Mouse (Mus musculus): Measurements from ENCODE around the gene Arhgef3.
A peak's percentile ranks its signal among the peaks of the same experiment; 100 is the strongest.

Gene Arhgef3

GRCm38 (mm10) chr14:27272835-27273138 is 158.1 kb downstream of the Arhgef3 start:
- DNase-seq: no peak

DNA sequence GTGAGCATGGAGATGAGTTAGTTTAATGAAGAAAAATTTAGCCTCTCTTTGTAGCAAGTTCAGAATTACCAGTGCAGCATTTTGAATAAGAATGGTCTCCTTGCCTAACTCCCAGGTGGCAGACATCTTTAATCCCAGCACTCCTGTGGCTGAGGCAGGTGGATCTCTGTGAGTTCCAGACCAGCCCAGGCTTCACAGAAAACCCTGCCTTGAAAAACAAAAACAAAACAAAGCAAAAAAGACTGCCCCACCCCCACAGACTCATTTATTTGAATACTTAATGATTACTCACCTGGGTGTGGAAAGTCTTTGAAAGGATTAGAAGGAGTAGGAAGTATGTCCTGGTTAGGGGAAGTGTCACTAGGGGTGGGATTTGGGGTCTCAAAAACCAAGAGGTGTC is 158.5 kb downstream of the Arhgef3 start:
- DNase-seq: no peak

DNA sequence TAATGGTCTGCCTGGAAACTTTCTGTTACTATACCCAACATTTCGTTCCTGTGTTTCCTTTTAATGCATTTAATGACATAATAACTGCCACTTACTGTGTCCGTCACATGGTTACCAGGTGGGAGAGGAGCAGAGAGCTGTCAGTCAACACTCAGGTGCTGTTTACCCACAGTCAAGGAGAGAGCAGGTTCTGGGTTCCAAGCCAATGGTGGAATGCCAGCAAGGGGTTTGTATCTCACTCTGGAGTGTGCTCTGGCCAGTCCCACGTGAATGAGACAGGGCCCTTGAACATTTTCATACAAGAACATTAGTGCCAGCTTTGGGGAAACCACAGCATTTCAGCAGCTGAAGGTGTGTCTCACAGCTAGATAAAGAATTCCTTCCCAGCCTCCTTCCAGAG is 162.6 kb downstream of the Arhgef3 start:
- no peak for DNase-seq

DNA sequence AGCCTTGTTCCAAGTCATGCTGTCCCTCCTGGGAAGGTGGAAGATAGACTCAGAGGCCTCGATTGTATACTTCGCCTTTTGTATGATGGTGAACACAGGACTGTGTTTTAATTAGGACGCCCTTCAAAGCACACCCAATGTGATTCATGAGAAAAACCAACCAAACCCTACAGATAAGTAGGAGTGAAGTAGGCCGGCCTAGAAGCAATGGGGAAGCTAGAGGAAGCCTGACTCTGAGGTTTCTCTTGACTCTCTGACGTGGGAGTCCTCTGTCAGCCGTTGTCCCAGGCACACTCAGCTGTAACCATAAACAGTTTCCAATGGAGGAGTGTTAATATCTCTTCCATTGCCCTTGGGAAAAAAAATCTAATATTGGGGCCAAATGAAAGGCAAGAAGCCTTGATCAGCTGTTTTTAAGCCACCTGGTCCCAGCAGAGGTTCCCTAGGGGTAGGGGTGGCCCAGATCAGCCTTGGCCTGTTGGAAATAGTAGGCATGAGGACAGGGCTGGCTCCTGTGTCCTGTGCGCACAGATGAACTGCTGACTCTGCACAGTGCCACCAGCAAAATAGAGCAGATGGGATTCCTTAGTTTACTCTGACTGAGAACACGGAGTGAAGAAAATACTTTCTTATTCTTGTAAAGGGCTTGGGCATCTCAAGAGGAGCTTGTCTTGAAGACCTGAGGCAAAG is 165.6 kb downstream of the Arhgef3 start:
- peak; percentile 51 to 53 for DNase-seq

GRCm38 (mm10) chr14:27283956-27284355 is 169.3 kb downstream of the Arhgef3 start:
- no peak for DNase-seq

DNA sequence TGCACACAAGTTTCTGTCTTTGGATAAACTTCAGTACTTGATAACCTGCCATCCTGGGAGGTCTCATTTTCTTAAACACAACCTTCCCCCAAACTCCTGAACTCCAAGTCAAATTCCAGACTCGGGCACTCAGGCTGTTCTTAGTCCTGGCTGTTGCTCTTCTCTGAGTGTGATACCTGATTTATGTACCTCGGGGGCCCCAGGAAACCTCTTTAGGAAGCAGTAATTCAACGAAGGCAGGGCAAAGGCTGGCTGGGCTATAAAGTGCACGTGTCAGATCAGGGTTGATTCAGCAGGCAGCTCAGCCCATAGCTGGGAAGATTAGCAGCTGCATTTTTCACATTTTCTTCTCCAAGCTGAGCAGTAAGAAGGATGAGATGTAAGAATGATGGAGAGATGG is 171.5 kb downstream of the Arhgef3 start:
- no peak for DNase-seq

DNA sequence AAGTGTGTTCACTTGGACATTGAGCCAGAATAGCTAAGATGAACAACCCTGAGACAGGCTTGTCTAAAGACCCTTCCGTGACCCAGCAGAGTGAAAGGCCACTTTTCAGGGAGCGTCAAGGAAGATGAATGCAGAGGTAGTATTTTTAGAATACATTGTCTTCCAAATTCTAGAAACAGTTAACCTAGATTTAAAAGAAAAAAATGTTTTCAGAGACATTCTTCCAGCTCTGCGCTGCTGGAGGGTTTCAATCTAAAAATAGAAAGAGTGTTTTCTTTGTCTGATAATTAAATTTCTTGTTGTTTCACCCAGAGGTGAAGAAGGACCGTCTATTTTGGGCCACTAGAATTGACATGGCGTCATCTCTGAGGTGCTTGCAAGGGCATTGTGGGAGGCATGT is 174.4 kb downstream of the Arhgef3 start:
- no peak for DNase-seq

DNA sequence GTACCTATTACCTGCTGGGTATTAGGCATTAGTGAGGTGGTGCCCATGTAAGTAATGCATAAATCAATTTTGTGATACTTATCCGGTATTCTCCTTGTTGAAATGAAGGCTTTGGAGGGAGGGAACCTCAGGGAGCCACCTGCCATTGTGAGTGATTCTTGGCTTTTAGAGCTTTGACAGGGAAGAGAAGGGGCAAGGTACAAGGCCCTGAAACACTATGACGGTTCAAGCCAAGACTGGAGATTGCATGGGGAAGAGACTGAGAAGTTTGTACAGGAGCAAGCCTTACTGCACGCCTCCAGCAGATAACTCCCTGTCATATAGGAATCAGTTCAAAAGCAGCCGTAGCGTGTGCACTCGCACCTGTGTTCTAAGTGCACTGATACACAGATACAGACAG is 177.4 kb downstream of the Arhgef3 start:
- DNase-seq: no peak

GRCm38 (mm10) chr14:27295821-27296220 is 181.1 kb downstream of the Arhgef3 start:
- no peak for DNase-seq

- DNase-seq: no peak
These were observed 182.3 kb downstream of the Arhgef3 start for GRCm38 (mm10) chr14:27296987-27297386.

DNA sequence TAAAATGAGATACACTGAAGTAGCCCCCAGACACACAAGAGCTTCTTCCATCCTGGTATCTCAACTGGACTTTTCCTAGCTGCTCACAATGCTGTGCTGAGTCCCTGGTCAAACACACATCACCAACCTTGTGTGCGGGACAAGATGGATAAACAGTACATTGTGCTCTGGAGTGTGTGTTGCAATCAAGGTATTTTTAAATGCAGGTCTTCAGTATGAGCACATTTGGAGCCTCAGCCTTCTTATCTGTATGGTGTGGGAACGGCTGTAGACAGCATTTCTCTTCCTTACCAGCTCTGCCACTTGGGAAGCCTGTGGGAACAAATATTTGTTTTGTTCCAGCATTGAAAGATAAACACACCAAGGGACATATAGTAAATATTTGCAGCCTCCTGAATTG is 184.2 kb downstream of the Arhgef3 start:
- DNase-seq: no peak

DNA sequence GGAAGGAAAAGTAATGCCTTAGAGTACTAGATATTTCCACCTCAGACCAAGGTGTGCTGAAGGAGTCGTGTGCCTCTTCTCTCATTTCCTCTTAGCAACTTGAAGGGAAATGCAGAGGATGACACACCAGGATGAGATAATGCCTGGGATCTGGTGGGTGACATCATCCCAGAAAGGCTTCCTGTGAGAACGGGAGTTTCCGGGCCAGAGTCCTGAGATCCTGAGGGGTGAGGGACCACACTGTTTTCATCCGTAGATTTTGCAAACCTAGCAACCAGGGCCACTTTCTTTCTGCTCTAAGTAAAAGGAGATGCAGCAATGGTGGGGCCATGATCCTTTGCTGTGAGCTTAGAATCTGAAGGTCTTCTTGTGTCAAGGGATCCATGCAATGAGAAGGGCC is 185.0 kb downstream of the Arhgef3 start:
- DNase-seq: no peak

DNA sequence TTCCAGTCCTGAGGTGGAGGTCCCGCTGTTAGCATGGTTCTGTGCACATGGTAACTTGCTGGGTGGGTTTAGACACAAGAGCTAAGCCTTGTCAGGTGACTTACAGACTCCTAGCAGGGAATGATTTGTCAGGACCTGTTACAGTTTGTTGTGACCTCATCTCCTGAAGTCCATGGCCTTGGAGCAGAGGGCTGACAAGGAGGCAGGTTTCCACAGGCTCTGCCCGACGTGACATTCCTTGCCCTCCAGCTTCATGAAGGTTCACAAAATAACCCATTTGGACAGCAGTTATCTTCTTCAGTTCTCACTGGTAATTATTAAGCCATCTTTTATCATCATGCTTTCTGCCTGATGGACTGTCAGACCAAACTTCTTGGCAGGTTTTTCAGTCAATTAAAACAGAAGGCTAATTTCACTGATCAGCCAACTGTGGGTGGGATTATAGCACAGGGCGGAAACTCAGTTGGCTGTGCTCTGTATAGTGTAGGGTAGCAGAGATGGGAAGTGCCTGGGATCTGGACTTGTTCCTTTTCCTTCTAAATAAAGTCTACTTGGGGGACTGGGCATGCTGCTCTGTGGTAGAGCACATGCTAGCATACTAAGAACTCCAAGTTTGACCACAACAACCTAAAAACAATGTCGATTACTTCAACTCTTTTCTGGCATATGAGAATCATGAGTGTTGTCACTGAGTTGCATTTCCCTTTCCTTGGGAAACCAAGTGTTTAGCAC is 187.2 kb downstream of the Arhgef3 start:
- DNase-seq: no peak

GRCm38 (mm10) chr14:27303294-27303693 is 188.6 kb downstream of the Arhgef3 start:
- DNase-seq: no peak

- no peak for DNase-seq
These were observed 189.7 kb downstream of the Arhgef3 start for GRCm38 (mm10) chr14:27304408-27304807.

DNA sequence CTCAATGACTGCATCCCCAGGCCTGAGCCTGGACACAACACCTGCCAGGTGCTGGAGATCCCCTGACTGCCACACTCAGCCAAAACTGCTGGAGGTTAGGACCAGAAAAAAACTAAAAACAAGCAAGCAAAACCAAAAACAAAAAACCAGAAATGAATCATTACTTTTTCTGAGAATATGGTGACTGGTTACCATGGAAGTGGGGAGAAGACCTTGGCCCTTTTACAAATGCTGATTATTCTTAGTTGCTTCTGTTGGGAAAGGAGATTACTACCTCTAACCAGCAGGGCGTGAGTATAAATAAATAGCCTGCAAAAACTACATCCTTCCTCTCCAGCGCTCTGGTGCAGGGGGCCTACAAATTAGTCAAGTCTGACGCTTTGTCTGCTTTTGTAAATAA is 194.1 kb downstream of the Arhgef3 start:
- DNase-seq: no peak

GRCm38 (mm10) chr14:27310559-27311242 is 196.0 kb downstream of the Arhgef3 start:
- no peak for DNase-seq

GRCm38 (mm10) chr14:27312380-27312779 is 197.7 kb downstream of the Arhgef3 start:
- no peak for DNase-seq

- no peak for DNase-seq
These were observed 201.0 kb downstream of the Arhgef3 start for GRCm38 (mm10) chr14:27315737-27316136.

DNA sequence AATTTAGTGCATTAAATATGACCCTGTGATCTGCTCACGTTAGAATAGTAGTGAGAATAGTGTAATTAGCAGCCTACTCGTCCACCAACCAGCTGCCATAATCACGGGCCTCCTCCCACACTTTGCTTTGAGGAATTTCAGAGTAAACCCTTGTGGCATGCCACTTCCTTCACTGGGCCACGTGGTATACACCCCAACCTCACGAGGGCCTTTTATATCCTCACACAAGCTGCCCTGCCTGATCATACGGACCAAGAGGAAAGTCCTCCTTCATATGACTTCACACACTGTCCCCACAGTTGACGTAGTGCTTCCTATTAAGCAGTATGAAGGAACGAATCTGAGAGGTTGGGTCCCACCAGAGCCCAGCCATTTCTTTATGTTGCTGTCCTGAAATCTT is 202.4 kb downstream of the Arhgef3 start:
- no peak for DNase-seq

GRCm38 (mm10) chr14:27319386-27319785 is 204.7 kb downstream of the Arhgef3 start:
- no peak for DNase-seq

- DNase-seq: no peak
These were observed 207.3 kb downstream of the Arhgef3 start for GRCm38 (mm10) chr14:27322041-27322440.

GRCm38 (mm10) chr14:27324689-27325088 is 210.0 kb downstream of the Arhgef3 start:
- DNase-seq: peak in 1 of 2 experiments; percentile 23

DNA sequence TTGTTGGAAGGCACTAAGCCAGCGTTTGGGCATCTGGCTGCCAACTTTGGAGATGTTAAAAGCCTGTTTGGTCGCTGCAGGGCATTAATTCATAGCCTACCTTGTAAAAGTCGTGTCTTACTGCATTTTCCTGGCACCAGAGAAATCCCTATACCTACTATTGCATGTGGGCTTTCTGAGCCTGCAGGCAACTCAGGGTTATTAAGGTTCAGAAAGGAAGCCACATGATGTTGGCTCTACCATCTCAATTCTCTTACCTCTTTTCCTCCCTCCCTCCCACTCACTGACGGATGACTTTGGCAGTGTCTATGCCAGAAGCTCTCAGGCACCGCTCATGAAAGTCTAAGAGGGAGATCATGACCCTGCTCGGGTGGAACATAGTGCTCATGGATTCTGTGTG is 210.8 kb downstream of the Arhgef3 start:
- DNase-seq: no peak

Measured in cerebellum, adult 18-20 months (tissue).